Mouse (Mus musculus): ENCODE data around the gene Lrrc45.
A peak's percentile ranks its signal among the peaks of the same experiment; 100 is the strongest.

DNA sequence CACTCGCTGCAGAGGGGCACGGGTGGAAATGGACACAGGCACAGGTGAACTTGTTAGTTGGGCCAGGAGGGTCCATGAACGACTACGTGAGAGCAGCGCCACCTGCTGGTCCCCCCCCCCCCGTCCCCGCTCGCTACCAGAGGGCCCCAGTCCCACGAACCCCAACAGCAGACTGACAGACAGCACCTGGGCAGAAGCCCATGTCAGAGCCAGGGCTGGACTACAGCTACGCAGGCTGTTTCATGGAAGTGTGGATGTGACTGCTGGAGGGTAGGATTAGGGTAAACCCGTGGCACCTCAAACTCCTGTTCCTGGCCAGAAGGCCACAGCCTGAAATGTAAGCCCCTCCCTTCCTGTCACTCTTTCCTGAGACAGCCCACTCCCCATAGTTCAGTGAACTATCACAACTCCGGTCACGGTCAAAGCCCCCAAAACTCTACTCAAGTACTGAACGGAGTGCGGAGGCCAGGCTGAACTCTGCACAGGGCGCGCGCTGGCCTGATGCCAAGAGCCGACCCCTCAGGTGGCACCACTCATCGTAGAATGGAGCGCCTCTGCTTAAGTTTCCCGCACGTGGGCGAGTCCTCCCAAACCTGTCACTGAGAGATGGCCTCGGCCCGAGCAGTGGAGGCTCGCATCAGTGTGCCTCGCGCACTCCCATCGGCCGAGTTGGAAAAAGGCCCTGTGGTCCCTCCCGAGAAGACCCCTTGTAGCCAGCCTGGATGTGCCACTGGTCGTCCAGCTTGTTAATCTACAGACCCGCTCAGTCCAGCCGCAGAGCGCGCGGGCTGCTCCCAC, 755 bp upstream of the Lrrc45 start:
- TF ChIP-seq CTCF (IDR thresholded peaks at IDR 0.05; ENCODE audit: extremely low read depth, insufficient read depth, insufficient read length, insufficient replicate concordance) (peak; percentile 82), POLR2A (IDR thresholded peaks at IDR 0.05; ENCODE audit: low read depth, low read length) (no peak)

Data from spleen, adult 2 months (tissue).